In the genomic region with DNA sequence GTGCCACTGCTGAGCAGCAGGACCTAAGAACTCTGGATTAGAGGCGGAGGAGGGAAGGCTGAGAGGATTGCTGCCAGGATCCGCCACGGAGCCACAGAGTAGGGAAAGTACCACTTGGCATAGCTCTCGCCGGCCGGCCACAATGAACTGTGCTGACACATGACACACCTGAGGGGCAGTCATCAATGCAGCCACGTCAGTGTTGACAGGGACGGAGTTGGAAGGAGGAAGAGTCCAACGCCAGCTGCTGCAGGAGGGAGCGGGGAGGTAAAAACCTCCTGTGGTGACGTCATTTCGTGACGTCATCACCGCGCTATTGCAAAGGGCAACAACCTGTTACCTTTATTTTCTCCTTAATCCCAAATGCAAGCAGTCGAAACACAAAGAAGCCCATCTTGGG, we compare ENCODE assay signal across 8 mouse cellular contexts. TPM values are rescaled to one million over a fixed set of nuclear protein-coding genes. Genes with fewer than 3 reads are reported as not detected.
DNase-seq lines count a peak whose midpoint lies in the region; ATAC-seq lines count a peak whose summit lies in the region.

No protein-coding gene starts in this region.

- H3K9me3 ChIP-seq in embryonic facial prominence, embryonic 15.5 days (replicated peaks) = no peaks in the 10 kb centered on the region
- H3K9me3 ChIP-seq in intestine, embryonic 16.5 days (ENCODE audit: control insufficient read depth, low read length) = no peaks in the 10 kb centered on the region
- H3K9me3 ChIP-seq in midbrain, embryonic 16.5 days (replicated peaks; ENCODE audit: control insufficient read depth, low read length, poor library complexity, severe bottlenecking) = no peaks in the 10 kb centered on the region

- no peaks in the 10 kb centered on the region for H3K4me1 ChIP-seq in embryonic facial prominence, embryonic 15.5 days
- H3K4me1 ChIP-seq in intestine, embryonic 16.5 days (ENCODE audit: control insufficient read depth, insufficient read depth, low read length) = 0 out of 2 replicates have a peak, but pooled peaks cover 2% of the 10 kb centered on the region
- no peaks in the 10 kb centered on the region for H3K4me1 ChIP-seq in midbrain, embryonic 16.5 days (ENCODE audit: control insufficient read depth, insufficient read depth, low read length)

- H3K4me2 ChIP-seq in embryonic facial prominence, embryonic 15.5 days (replicated peaks) = peak overlapping the region; percentile 36
- peak overlapping the region; percentile 24; the same call in 1 of the 2 replicates for H3K4me2 ChIP-seq in intestine, embryonic 16.5 days (ENCODE audit: low read depth, low read length)
- peak overlapping the region; percentile 47 for H3K4me2 ChIP-seq in midbrain, embryonic 16.5 days (ENCODE audit: low read length)

- no peak for ATAC-seq in embryonic facial prominence, embryonic 15.5 days (ENCODE audit: insufficient number of reproducible peaks, low FRiP score, low TSS enrichment, low read depth)
- ATAC-seq in intestine, embryonic 16.5 days = peak; percentile 36; the same call in 1 of the 2 replicates
- ATAC-seq in midbrain, embryonic 16.5 days = no peak
- no peak for ATAC-seq in erythroid progenitor cell, adult 5-6 weeks (replicated peaks; ENCODE audit: low FRiP score, poor library complexity, severe bottlenecking)

- peak overlapping the region; percentile 21; the same call in 1 of the 2 replicates for H3K4me3 ChIP-seq in embryonic facial prominence, embryonic 15.5 days (replicated peaks)
- peak overlapping the region; percentile 20; the same call in 1 of the 2 replicates for H3K4me3 ChIP-seq in intestine, embryonic 16.5 days (ENCODE audit: low read length)
- H3K4me3 ChIP-seq in midbrain, embryonic 16.5 days (ENCODE audit: low read depth, low read length) = peak overlapping the region; percentile 27

- WGBS in embryonic facial prominence, embryonic 15.5 days = 27% methylated on average over 16 of the region's 16 CpGs
- WGBS in intestine, embryonic 16.5 days = 38% methylated on average over 16 of the region's 16 CpGs
- WGBS in midbrain, embryonic 16.5 days = 43% methylated on average over 16 of the region's 16 CpGs

- H3K27ac ChIP-seq in embryonic facial prominence, embryonic 15.5 days (replicated peaks) = no peak overlapping the region
- no peak overlapping the region for H3K27ac ChIP-seq in intestine, embryonic 16.5 days (ENCODE audit: low read length)
- H3K27ac ChIP-seq in midbrain, embryonic 16.5 days (ENCODE audit: low read length) = no peak overlapping the region

- H3K9ac ChIP-seq in embryonic facial prominence, embryonic 15.5 days = no peak overlapping the region
- no peak overlapping the region for H3K9ac ChIP-seq in intestine, embryonic 16.5 days (ENCODE audit: low read depth, low read length)
- 0 out of 2 replicates have a peak overlapping the region, but pooled peaks have one; percentile 15 for H3K9ac ChIP-seq in midbrain, embryonic 16.5 days (ENCODE audit: low read depth, low read length)

- no peaks in the 10 kb centered on the region for H3K27me3 ChIP-seq in embryonic facial prominence, embryonic 15.5 days
- no peaks in the 10 kb centered on the region for H3K27me3 ChIP-seq in intestine, embryonic 16.5 days (replicated peaks; ENCODE audit: control insufficient read depth, insufficient read depth, low read length)
- no peaks in the 10 kb centered on the region for H3K27me3 ChIP-seq in midbrain, embryonic 16.5 days (ENCODE audit: control insufficient read depth, insufficient read depth, low read depth, low read length)

- peak; percentile 37 to 56 for DNase-seq in heart, adult 18-20 months
- DNase-seq in heart, adult 9 months (ENCODE audit: low spot score in 2 of 2) = no peak
- no peak for DNase-seq in adrenal gland, postnatal 25 days
- DNase-seq in c-Kit-positive CD71-positive TER-119-positive erythroid progenitor cells, embryonic 14.5 days (ENCODE audit: low spot score) = no peak

- H3K36me3 ChIP-seq in embryonic facial prominence, embryonic 15.5 days = no peaks in the 10 kb centered on the region
- H3K36me3 ChIP-seq in intestine, embryonic 16.5 days (ENCODE audit: control insufficient read depth, insufficient read depth, low read length) = no peaks in the 10 kb centered on the region
- no peaks in the 10 kb centered on the region for H3K36me3 ChIP-seq in midbrain, embryonic 16.5 days (ENCODE audit: control insufficient read depth, insufficient read depth, low read length)

RNA-seq across cellular contexts. Expression of gene P2rx7, which starts 6.8 kb away (rescaled TPM):
- 1 to 10 TPM; 2.9 to 3.1 TPM for total RNA-seq in heart, adult 18-20 months (2021)
- 3.2 and 3.6 TPM in 2 replicates for polyA plus RNA-seq in embryonic facial prominence, embryonic 15.5 days (2015; fragmentation: Nextera tagmentation; extraction: Ambion mirVana)
- polyA plus RNA-seq in intestine, embryonic 16.5 days (2015; fragmentation: Nextera tagmentation; extraction: Ambion mirVana) = 2.1 and 2.9 TPM in 2 replicates
- 1.8 and 2.5 TPM in 2 replicates for polyA plus RNA-seq in midbrain, embryonic 16.5 days (2015; fragmentation: Nextera tagmentation; extraction: Ambion mirVana)
- total RNA-seq in adrenal gland, postnatal 25 days (2021) = 3.2 and 3.8 TPM in 2 replicates
- total RNA-seq in erythroid progenitor cell, adult 5-6 weeks (2015; ENCODE audit: low replicate concordance) = 5.4 and 8.3 TPM in 2 replicates
- total RNA-seq in erythroid progenitor cell, adult 5-6 weeks (2017; ENCODE audit: low replicate concordance) = 0.23 and 1.2 TPM in 2 replicates

RNA-seq across cellular contexts. Expression of gene Ift81, which starts 22.6 kb away (rescaled TPM):
- total RNA-seq in heart, adult 18-20 months (2021) = 10 to 100 TPM; 68.8 to 69.9 TPM
- 41.4 and 44.8 TPM in 2 replicates for polyA plus RNA-seq in embryonic facial prominence, embryonic 15.5 days (2015; fragmentation: Nextera tagmentation; extraction: Ambion mirVana)
- 18.3 and 24.2 TPM in 2 replicates for polyA plus RNA-seq in intestine, embryonic 16.5 days (2015; fragmentation: Nextera tagmentation; extraction: Ambion mirVana)
- 71.6 and 86.7 TPM in 2 replicates for polyA plus RNA-seq in midbrain, embryonic 16.5 days (2015; fragmentation: Nextera tagmentation; extraction: Ambion mirVana)
- total RNA-seq in adrenal gland, postnatal 25 days (2021) = 9.4 and 14.6 TPM in 2 replicates
- total RNA-seq in erythroid progenitor cell, adult 5-6 weeks (2015; ENCODE audit: low replicate concordance) = not detected in 2 replicates
- 0.39 TPM in 1 of 2 replicates, not detected in the other for total RNA-seq in erythroid progenitor cell, adult 5-6 weeks (2017; ENCODE audit: low replicate concordance)

Comparison
In these comparisons a context has a peak if more than half of its experiments do, and no peak if none do; other contexts are left out.
1. DNase-seq: peak in heart, adult 18-20 months (2 of 2); none in heart, adult 9 months (0 of 2), adrenal gland, postnatal 25 days (single experiment) and c-Kit-positive CD71-positive TER-119-positive erythroid progenitor cells, embryonic 14.5 days (single experiment).
2. Peak in every context shown above with its lines, with median percentiles within 50 percentile points of each other: H3K4me2 ChIP-seq and H3K4me3 ChIP-seq.